Mouse (Mus musculus) mouse embryonic stem cell (cell line): Measurements from ENCODE around the gene Sult4a1.

Source experiments
- in situ Hi-C, 2 experiments: fragments of 300-500 bp; cut with MboI; formaldehyde crosslinking; loops; 1 replicate in 1 of 2; 3 replicates in 1 of 2; pipeline ENCODE4 v1.14.3; 2019 to 2020; ENCODE audit warnings: low sequenced_read_pairs in 2 of 2, low pct_unique_long_range_greater_than_20kb in 1 of 2, mixed read lengths in 1 of 2; ENCODE audit not compliant: unreplicated experiment in 1 of 2

The Sult4a1 gene

DNA sequence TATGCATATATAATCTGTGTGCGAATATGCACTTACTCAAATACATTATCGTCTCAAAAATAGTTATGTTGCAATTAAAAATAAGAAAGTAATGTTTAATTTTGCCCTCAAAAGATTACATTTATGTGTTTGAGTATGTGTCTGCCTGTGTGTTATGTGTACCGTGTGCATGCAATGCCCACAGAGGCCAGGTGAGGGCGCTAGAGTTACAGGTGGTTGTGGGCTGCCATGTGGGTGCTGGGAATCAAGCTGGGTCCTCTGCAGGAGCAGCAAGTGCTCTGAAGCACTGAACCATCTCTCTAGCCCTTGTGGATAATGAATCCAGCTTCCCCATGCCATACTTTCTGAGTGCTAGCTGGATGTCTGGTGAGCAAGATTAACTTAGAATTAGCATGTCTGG, 39.9 kb downstream of the Sult4a1 start:
- in situ Hi-C loops: loop anchor here in 1 of 2 experiments (25.0 kb wide), 1 partner anchor 303 kb away; no protein-coding TSS in a partner anchor

DNA sequence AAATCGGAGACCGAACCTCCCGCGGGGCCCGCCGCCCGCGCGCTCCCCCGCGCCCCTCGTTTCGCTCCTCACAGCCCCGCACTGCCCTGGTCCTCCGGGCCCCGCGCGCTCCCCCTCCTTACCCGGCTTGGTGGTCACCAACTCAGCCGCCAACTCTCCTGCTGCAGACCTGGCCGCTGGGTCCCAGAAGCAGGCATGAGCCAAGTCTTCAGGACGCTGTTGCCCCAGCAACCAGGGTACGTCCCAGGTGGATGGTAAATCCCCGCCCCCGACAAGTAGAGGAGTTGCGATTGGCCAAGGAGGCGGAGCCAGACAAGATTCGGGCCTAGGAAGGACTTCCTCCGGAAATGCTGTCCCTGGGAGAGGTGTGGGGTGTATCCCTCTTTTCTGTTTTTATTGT, 40.4 kb downstream of the Sult4a1 start, which contains the start of gene Efcab6:
Gene Efcab6 (minus strand): TSS at position 240 of the 400 bp plus-strand sequence.
- in situ Hi-C loops: loop anchor here in 1 of 2 experiments (25.0 kb wide), 1 partner anchor 303 kb away; no protein-coding TSS in a partner anchor

DNA sequence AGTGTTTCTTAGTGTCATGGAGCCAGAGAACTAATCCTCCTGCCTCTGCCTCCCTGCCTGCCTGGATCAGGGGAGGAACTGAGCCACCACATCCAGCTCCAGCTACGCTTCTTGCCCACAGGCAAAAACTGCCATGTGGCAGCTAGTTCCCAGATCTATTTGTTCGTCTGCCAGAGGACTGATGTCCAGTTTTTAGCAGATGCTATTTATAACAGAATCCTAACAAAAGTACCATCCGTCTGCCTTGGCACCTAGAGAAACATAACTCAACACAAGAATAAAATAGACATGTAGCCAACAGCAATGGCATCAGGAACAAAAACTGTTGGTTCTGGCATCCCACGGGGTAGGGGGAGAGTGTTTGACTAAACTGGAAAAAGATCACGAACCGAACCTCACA, 46.7 kb downstream of the Sult4a1 start:
- in situ Hi-C loops: loop anchor here (10.0 to 25.0 kb wide), 3 partner anchors 204 to 297 kb away; no protein-coding TSS in a partner anchor

DNA sequence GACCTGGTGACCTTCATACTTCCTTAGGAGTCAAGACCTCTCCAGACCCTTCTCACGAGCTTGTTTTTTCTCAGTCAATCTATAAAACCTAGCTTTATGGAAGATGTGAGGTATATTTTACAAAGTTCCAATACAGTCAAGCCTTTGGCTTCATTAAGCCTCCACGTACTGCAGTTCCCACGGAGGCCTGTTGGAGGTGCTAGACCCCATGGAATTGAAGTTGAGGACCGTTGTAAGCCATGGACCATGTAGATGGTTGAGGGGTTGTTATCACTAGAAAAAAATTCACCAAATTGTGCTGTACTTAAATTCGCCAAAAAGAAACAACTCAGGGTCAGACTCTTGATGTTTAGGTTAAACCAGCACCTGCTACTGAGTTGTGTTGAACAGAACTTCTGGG, 49.5 kb downstream of the Sult4a1 start:
- in situ Hi-C loops: loop anchor here (10.0 to 25.0 kb wide), 3 partner anchors 201 to 294 kb away; no protein-coding TSS in a partner anchor

DNA sequence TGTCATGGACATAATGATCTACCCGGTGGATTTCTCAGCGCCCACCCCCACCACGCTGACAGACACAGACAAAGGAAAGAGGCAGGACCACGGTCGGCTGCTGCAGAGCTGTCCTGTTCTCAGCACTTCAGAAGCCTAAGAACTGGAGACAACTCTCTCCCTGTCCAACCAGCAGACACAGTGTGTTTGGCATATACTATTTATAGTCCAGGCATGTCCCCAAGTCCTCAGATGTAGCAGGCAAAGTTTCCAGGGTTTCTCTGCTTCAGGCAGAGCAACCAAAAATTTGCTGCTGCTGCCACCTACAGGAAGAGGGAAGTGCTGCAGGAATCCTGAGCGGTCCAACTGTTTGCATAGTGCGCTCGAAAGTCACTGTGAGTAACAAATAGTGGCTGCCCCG, 51.7 kb downstream of the Sult4a1 start:
- in situ Hi-C loops: loop anchor here (10.0 to 25.0 kb wide), 3 partner anchors 199 to 292 kb away; no protein-coding TSS in a partner anchor

DNA sequence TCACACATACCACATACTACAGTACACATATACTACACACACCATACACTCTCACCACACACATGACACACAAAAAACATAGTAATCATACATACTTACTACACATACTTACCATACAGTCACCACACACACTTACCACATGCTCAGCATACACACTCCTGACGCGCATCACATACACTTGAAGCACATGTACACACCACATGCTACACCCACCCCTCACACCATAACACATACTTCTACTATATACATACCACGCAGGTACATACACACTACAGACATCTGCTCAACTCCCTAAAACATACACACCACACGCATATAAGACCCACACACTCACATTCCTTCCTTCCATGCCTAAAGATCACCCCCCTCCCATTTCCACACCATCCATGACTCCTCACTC, 52.3 kb downstream of the Sult4a1 start:
- in situ Hi-C loops: loop anchor here (10.0 to 25.0 kb wide), 3 partner anchors 198 to 291 kb away; no protein-coding TSS in a partner anchor

DNA sequence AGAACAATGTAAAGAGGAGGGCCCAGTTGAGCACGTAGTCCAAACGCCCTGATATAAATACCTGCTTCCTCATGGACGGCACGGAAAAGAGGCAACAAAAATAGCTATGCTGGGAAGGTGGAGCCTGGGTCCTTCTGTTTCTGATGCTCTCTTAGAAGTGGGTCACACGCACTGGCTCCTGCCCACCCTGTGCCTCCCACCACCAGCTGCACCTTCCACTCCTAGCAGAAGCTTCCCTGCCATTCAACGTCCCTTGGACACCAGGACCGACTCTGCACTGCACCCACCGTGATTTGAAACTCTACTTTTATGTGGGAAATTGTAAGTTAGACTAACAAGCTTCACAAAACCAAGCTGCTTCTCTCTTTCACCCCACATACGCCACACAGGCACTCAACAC, 53.2 kb downstream of the Sult4a1 start:
- in situ Hi-C loops: loop anchor here (10.0 to 25.0 kb wide), 3 partner anchors 198 to 290 kb away; no protein-coding TSS in a partner anchor

DNA sequence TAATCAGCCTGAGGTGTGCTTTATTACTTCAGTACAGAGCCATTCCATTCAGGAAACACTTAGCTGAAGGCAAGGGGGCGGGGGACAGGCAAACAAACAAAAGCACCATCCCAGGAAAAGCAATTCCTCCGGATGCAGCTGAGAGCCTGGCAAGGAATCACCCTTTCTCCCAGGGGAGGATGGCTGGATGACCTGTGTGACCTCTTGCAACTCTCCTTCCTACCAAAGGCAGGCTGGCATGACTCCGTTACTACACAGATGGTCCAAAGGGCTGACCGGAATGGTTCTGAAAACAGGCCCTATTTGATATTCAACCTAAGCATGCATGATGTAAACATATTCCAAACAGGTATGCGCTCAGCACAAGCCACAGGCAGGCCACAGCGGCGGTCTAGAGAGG, 56.0 kb downstream of the Sult4a1 start:
- in situ Hi-C loops: no loop called here

DNA sequence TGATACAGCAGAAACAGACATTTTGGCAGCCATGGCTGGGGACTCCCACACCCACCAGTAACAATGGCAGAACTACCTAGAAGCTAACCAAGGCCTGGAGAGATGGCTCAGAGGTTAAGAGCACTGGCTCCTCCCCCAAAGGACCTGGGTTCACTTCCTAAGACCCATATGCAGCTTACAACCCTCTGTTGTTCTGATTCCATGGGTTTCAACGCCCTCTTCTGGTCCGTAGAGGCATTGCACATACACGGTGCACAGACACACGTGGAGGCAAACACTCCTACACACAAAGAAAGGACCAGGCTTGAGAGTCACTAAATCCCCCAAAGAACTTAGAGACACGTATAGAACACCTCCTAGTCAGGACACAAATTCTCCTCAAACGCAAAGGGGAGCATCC, 60.0 kb downstream of the Sult4a1 start:
- in situ Hi-C loops: no loop called here

DNA sequence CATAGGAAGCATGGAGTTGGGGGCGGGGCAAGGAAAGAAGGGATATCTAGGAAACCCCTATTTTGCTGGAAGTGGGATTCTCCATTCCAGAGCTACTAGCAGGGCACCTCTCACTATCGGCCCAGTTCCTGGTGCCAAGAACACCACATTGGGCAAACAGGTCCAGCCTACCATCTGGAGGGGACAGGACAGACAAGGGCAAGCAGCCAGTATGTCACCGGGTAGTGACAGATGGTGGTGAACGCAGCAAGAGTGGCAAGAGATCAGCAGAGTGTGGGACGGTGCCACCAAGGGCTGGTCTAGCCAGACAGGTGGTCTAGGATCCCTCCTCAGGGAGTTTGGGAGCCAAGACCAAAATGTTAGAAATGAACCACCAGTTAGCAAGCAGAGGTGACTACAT, 68.5 kb downstream of the Sult4a1 start:
- in situ Hi-C loops: no loop called here
